Mouse (Mus musculus): ENCODE measurements at regions not wholly inside any gene's neighbourhood (a gene's known extent, or its start where the extent isn't known, plus 50 kb on each side); places are given as distances from the start of the nearest gene placed in this dataset.

GRCm38 (mm10) chr8:92113386-92113785 lies 244.0 kb upstream of the Irx5 start:
- no peak for ATAC-seq
- Histone ChIP-seq H3K4me3 (ENCODE audit: low read depth, low read length) (no peak overlapping the region), H3K4me1 (ENCODE audit: control insufficient read depth, insufficient read depth, low read length) (peaks cover 14% of the 10 kb centered on the region)

GRCm38 (mm10) chr8:92104561-92104960 lies 252.9 kb upstream of the Irx5 start:
- H3K36me3 ChIP-seq (ENCODE audit: control insufficient read depth, insufficient read depth, low read length): no peaks in the 10 kb centered on the region
- no peak for ATAC-seq
- no peak overlapping the region for H3K4me3 ChIP-seq (ENCODE audit: low read depth, low read length)
- 65% methylated on average over 6 of the region's 6 CpGs for WGBS
- no peaks in the 10 kb centered on the region for H3K27me3 ChIP-seq (replicated peaks; ENCODE audit: control insufficient read depth, insufficient read depth, low read length)
- H3K9me3 ChIP-seq (replicated peaks; ENCODE audit: control insufficient read depth, low read length): no peaks in the 10 kb centered on the region
- no peaks in the 10 kb centered on the region for H3K4me1 ChIP-seq (ENCODE audit: control insufficient read depth, insufficient read depth, low read length)
- no peak overlapping the region for H3K27ac ChIP-seq (ENCODE audit: low read depth, low read length)
- H3K9ac ChIP-seq (ENCODE audit: low read length): no peak overlapping the region
- DNase-seq (ENCODE audit: low spot score): no peak
- H3K4me2 ChIP-seq (ENCODE audit: low read length): no peak overlapping the region

More at GRCm38 (mm10) chr8:92113386-92113785, 244.0 kb upstream of the Irx5 start:
- 49% methylated on average over 4 of the region's 4 CpGs for WGBS
- no peak overlapping the region for H3K4me2 ChIP-seq (ENCODE audit: low read length)
- H3K36me3 ChIP-seq (ENCODE audit: control insufficient read depth, insufficient read depth, low read length): no peaks in the 10 kb centered on the region
- peaks cover 20% of the 10 kb centered on the region for H3K27me3 ChIP-seq (replicated peaks; ENCODE audit: control insufficient read depth, insufficient read depth, low read length)
- no peak overlapping the region for H3K9ac ChIP-seq (ENCODE audit: low read length)
- no peaks in the 10 kb centered on the region for H3K9me3 ChIP-seq (replicated peaks; ENCODE audit: control insufficient read depth, low read length)
- DNase-seq (ENCODE audit: low spot score): no peak
- H3K27ac ChIP-seq (ENCODE audit: low read depth, low read length): no peak overlapping the region

- WGBS: 89% methylated on average over 4 of the region's 4 CpGs
- Histone ChIP-seq H3K27me3 (replicated peaks; ENCODE audit: control insufficient read depth, insufficient read depth, low read length) (no peaks in the 10 kb centered on the region), H3K27ac (ENCODE audit: low read depth, low read length) (no peak overlapping the region), H3K4me1 (ENCODE audit: control insufficient read depth, insufficient read depth, low read length) (no peaks in the 10 kb centered on the region), H3K4me3 (ENCODE audit: low read depth, low read length) (no peak overlapping the region), H3K4me2 (ENCODE audit: low read length) (no peak overlapping the region), H3K9me3 (replicated peaks; ENCODE audit: control insufficient read depth, low read length) (no peaks in the 10 kb centered on the region), H3K36me3 (ENCODE audit: control insufficient read depth, insufficient read depth, low read length) (no peaks in the 10 kb centered on the region), H3K9ac (ENCODE audit: low read length) (no peak overlapping the region)
- no peak for ATAC-seq
- no peak for DNase-seq (ENCODE audit: low spot score)
These were observed 254.9 kb upstream of the Irx5 start for GRCm38 (mm10) chr8:92102521-92102920.

GRCm38 (mm10) chr8:92095276-92095675 lies 262.1 kb upstream of the Irx5 start:
- Histone ChIP-seq H3K4me3 (ENCODE audit: low read depth, low read length) (no peak overlapping the region), H3K36me3 (ENCODE audit: control insufficient read depth, insufficient read depth, low read length) (no peaks in the 10 kb centered on the region), H3K4me2 (ENCODE audit: low read length) (no peak overlapping the region), H3K9ac (ENCODE audit: low read length) (no peak overlapping the region), H3K27ac (ENCODE audit: low read depth, low read length) (no peak overlapping the region), H3K9me3 (replicated peaks; ENCODE audit: control insufficient read depth, low read length) (no peaks in the 10 kb centered on the region), H3K4me1 (ENCODE audit: control insufficient read depth, insufficient read depth, low read length) (no peaks in the 10 kb centered on the region; the same call in 1 of the 2 replicates), H3K27me3 (replicated peaks; ENCODE audit: control insufficient read depth, insufficient read depth, low read length) (peaks cover 16% of the 10 kb centered on the region; the same call in 1 of the 2 replicates)
- WGBS: 21% methylated on average over 12 of the region's 12 CpGs
- ATAC-seq (no peak), DNase-seq (ENCODE audit: low spot score) (peak; percentile 41)

- no peaks in the 10 kb centered on the region for H3K9me3 ChIP-seq (replicated peaks; ENCODE audit: control insufficient read depth, low read length)
- no peak overlapping the region for H3K4me2 ChIP-seq (ENCODE audit: low read length)
- H3K4me3 ChIP-seq (ENCODE audit: low read depth, low read length): no peak overlapping the region
- H3K9ac ChIP-seq (ENCODE audit: low read length): no peak overlapping the region
- WGBS: 80% methylated on average over 2 of the region's 2 CpGs
- H3K27me3 ChIP-seq (replicated peaks; ENCODE audit: control insufficient read depth, insufficient read depth, low read length): peaks cover 20% of the 10 kb centered on the region; the same call in 1 of the 2 replicates
- no peak overlapping the region for H3K27ac ChIP-seq (ENCODE audit: low read depth, low read length)
- DNase-seq (ENCODE audit: low spot score) (no peak), ATAC-seq (no peak)
- peaks cover 8% of the 10 kb centered on the region; the same call in 1 of the 2 replicates for H3K4me1 ChIP-seq (ENCODE audit: control insufficient read depth, insufficient read depth, low read length)
- H3K36me3 ChIP-seq (ENCODE audit: control insufficient read depth, insufficient read depth, low read length): no peaks in the 10 kb centered on the region
These were observed 273.3 kb upstream of the Irx5 start for GRCm38 (mm10) chr8:92084124-92084523.

GRCm38 (mm10) chr8:92081900-92082299 lies 275.5 kb upstream of the Irx5 start:
- no peak for ATAC-seq
- Histone ChIP-seq H3K4me1 (ENCODE audit: control insufficient read depth, insufficient read depth, low read length) (peaks cover 8% of the 10 kb centered on the region; the same call in 1 of the 2 replicates), H3K27me3 (replicated peaks; ENCODE audit: control insufficient read depth, insufficient read depth, low read length) (peaks cover 25% of the 10 kb centered on the region), H3K4me2 (ENCODE audit: low read length) (no peak overlapping the region), H3K27ac (ENCODE audit: low read depth, low read length) (no peak overlapping the region), H3K9me3 (replicated peaks; ENCODE audit: control insufficient read depth, low read length) (no peaks in the 10 kb centered on the region), H3K4me3 (ENCODE audit: low read depth, low read length) (no peak overlapping the region), H3K9ac (ENCODE audit: low read length) (no peak overlapping the region), H3K36me3 (ENCODE audit: control insufficient read depth, insufficient read depth, low read length) (no peaks in the 10 kb centered on the region)
- WGBS: 91% methylated on average over 6 of the region's 6 CpGs
- DNase-seq (ENCODE audit: low spot score): no peak

GRCm38 (mm10) chr8:92080852-92081251 lies 276.6 kb upstream of the Irx5 start:
- Histone ChIP-seq H3K4me1 (ENCODE audit: control insufficient read depth, insufficient read depth, low read length) (peaks cover 8% of the 10 kb centered on the region; the same call in 1 of the 2 replicates), H3K36me3 (ENCODE audit: control insufficient read depth, insufficient read depth, low read length) (no peaks in the 10 kb centered on the region), H3K9ac (ENCODE audit: low read length) (no peak overlapping the region), H3K4me3 (ENCODE audit: low read depth, low read length) (no peak overlapping the region), H3K9me3 (replicated peaks; ENCODE audit: control insufficient read depth, low read length) (no peaks in the 10 kb centered on the region), H3K27me3 (replicated peaks; ENCODE audit: control insufficient read depth, insufficient read depth, low read length) (peaks cover 35% of the 10 kb centered on the region), H3K27ac (ENCODE audit: low read depth, low read length) (no peak overlapping the region), H3K4me2 (ENCODE audit: low read length) (no peak overlapping the region)
- ATAC-seq: peak; percentile 84
- 19% methylated on average over 8 of the region's 8 CpGs for WGBS
- peak; percentile 93 for DNase-seq (ENCODE audit: low spot score)

- Histone ChIP-seq H3K4me2 (ENCODE audit: low read length) (no peak overlapping the region), H3K27me3 (replicated peaks; ENCODE audit: control insufficient read depth, insufficient read depth, low read length) (peaks cover 57% of the 10 kb centered on the region), H3K4me3 (ENCODE audit: low read depth, low read length) (no peak overlapping the region), H3K27ac (ENCODE audit: low read depth, low read length) (no peak overlapping the region), H3K9me3 (replicated peaks; ENCODE audit: control insufficient read depth, low read length) (no peaks in the 10 kb centered on the region), H3K4me1 (ENCODE audit: control insufficient read depth, insufficient read depth, low read length) (peaks cover 9% of the 10 kb centered on the region), H3K36me3 (ENCODE audit: control insufficient read depth, insufficient read depth, low read length) (no peaks in the 10 kb centered on the region), H3K9ac (ENCODE audit: low read length) (no peak overlapping the region)
- no peak for DNase-seq (ENCODE audit: low spot score)
- 15% methylated on average over 7 of the region's 7 CpGs for WGBS
- peak; percentile 19; the same call in 1 of the 2 replicates for ATAC-seq
These were observed 275.7 kb upstream of the Irx3 start for GRCm38 (mm10) chr8:92077611-92078010.

GRCm38 (mm10) chr8:92072254-92072615 lies 270.4 kb upstream of the Irx3 start:
- H3K27me3 ChIP-seq (replicated peaks; ENCODE audit: control insufficient read depth, insufficient read depth, low read length): peaks cover 70% of the 10 kb centered on the region
- no peak overlapping the region for H3K4me2 ChIP-seq (ENCODE audit: low read length)
- no peak overlapping the region for H3K27ac ChIP-seq (ENCODE audit: low read depth, low read length)

More at GRCm38 (mm10) chr8:92072254-92072615, 270.4 kb upstream of the Irx3 start:
- Histone ChIP-seq H3K36me3 (ENCODE audit: control insufficient read depth, insufficient read depth, low read length) (no peaks in the 10 kb centered on the region), H3K9me3 (replicated peaks; ENCODE audit: control insufficient read depth, low read length) (no peaks in the 10 kb centered on the region), H3K4me1 (ENCODE audit: control insufficient read depth, insufficient read depth, low read length) (peaks cover 21% of the 10 kb centered on the region), H3K9ac (ENCODE audit: low read length) (no peak overlapping the region), H3K4me3 (ENCODE audit: low read depth, low read length) (no peak overlapping the region)
- under 1% methylated on average over 6 of the region's 6 CpGs for WGBS
- DNase-seq (ENCODE audit: low spot score) (no peak), ATAC-seq (no peak)

Data from forebrain, embryonic 14.5 days (tissue).